Mouse (Mus musculus) kidney, adult 2 months (tissue): ENCODE results near the gene Ssr2. TPM values are rescaled to one million over a fixed set of nuclear protein-coding genes. Genes with fewer than 3 reads are reported as not detected.
A peak's percentile ranks its signal among the peaks of the same experiment; 100 is the strongest.

Experiments used
- DNase-seq: peaks from one replicate; pipeline ENCODE4 v3.0.0; 2021
- H3K27ac ChIP-seq: fragments of 200-500 bp; 2 replicates; pipeline ENCODE4 v1.5.1; 2012; ENCODE audit warnings: low read depth, low read length, control low read depth, inconsistent platforms; ENCODE audit not compliant: insufficient read depth
- H3K27me3 ChIP-seq: fragments of 200-500 bp; replicated peaks from 2 replicates; pipeline ENCODE4 v1.6.1; 2012; ENCODE audit warnings: mild to moderate bottlenecking, moderate library complexity, low read length, inconsistent platforms; ENCODE audit not compliant: control insufficient read depth, insufficient read depth
- H3K36me3 ChIP-seq: fragments of 200-500 bp; 2 replicates; pipeline ENCODE4 v1.6.1; 2012; ENCODE audit warnings: mild to moderate bottlenecking, moderate library complexity, low read length, inconsistent platforms; ENCODE audit not compliant: control insufficient read depth, insufficient read depth
- H3K4me1 ChIP-seq: fragments of 200-500 bp; 2 replicates; pipeline ENCODE4 v1.6.1; 2011; ENCODE audit warnings: low read length; ENCODE audit not compliant: control insufficient read depth, insufficient read depth
- H3K4me3 ChIP-seq: fragments of 200-500 bp; 2 replicates; pipeline ENCODE4 v1.5.1; 2011; ENCODE audit warnings: mild to moderate bottlenecking, low read depth, low read length, control low read depth; ENCODE audit not compliant: insufficient read depth
- CTCF ChIP-seq: fragments of 200-500 bp; conservative IDR thresholded peaks from 2 replicates; pipeline ENCODE4 v1.5.1; 2011; ENCODE audit warnings: low read depth, mild to moderate bottlenecking, control low read depth, low read length, moderate library complexity, mixed read lengths; ENCODE audit not compliant: insufficient read depth, insufficient read length
- POLR2A ChIP-seq: fragments of 200-500 bp; IDR thresholded peaks from one replicate; pipeline ENCODE4 v1.6.1; 2011; ENCODE audit warnings: low read depth, low read length, control low read depth
- WGBS: fragments of 180-500 bp; shearing (Covaris S2); methylation state at CpG from one replicate; pipeline ENCODE4 v1.1.7; 2018; 5-methylcytosine and 5-hydroxymethylcytosine counted together
- polyA plus RNA-seq: library from polyadenylated mRNA; depleted of rRNA; stranded (reverse); fragments of >200 nt; gene quantifications from 2 replicates; pipeline ENCODE4 v1.2.3, GENCODE M21; 2012

Ssr2 gene
- polyA plus RNA-seq, 1 experiment = 180 TPM

DNA sequence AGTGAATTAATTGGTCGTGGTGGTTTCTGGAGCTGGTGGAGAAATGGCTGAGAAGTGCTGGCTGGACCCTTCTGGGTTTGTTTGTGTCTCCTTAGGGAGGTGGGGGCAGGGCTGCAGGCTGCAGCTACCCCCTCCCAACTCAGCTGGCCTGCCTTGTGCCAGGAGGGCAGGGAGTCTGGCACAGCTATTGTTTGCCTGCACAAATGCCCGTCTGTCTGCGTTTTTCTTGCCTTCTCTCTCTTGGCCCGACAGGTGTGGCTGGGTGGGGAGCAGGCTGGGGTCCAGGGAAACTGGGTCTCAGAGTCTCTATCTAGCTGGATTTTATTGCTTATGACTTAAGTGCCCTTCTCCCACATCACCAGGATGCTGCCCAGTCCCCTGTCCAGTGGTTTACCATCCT, 48.6 kb downstream of the Ssr2 start:
- no peaks in the 10 kb centered on the region for H3K36me3 ChIP-seq
- no peak for DNase-seq
- H3K27me3 ChIP-seq = no peaks in the 10 kb centered on the region
- H3K4me1 ChIP-seq = peaks cover 51% of the 10 kb centered on the region
- TF ChIP-seq CTCF (no peak), POLR2A (no peak)
- WGBS = 9% methylated on average over 4 of the region's 4 CpGs
- peak overlapping the region; percentile 61 for H3K27ac ChIP-seq
- no peak overlapping the region for H3K4me3 ChIP-seq

- DNase-seq = no peak
- Histone ChIP-seq H3K4me3 (no peak overlapping the region), H3K36me3 (peaks cover 2% of the 10 kb centered on the region; the same call in 1 of the 2 replicates), H3K27ac (peak overlapping the region; percentile 61), H3K27me3 (no peaks in the 10 kb centered on the region), H3K4me1 (peaks cover 48% of the 10 kb centered on the region)
- no peak for TF ChIP-seq POLR2A
- TF ChIP-seq CTCF = no peak
- WGBS = 5% methylated on average over 2 of the region's 2 CpGs
These were observed 49.3 kb downstream of the Ssr2 start for GRCm38 (mm10) chr3:88624951-88625350.

- Histone ChIP-seq H3K27ac (peak overlapping the region; percentile 60; the same call in 1 of the 2 replicates), H3K36me3 (peaks cover 2% of the 10 kb centered on the region; the same call in 1 of the 2 replicates), H3K4me3 (no peak overlapping the region), H3K27me3 (no peaks in the 10 kb centered on the region), H3K4me1 (peaks cover 44% of the 10 kb centered on the region)
- no peak for TF ChIP-seq POLR2A
- TF ChIP-seq CTCF = no peak
- DNase-seq = no peak
- WGBS = 60% methylated on average over 7 of the region's 7 CpGs
These were observed 49.9 kb downstream of the Ssr2 start for GRCm38 (mm10) chr3:88625531-88625930.

DNA sequence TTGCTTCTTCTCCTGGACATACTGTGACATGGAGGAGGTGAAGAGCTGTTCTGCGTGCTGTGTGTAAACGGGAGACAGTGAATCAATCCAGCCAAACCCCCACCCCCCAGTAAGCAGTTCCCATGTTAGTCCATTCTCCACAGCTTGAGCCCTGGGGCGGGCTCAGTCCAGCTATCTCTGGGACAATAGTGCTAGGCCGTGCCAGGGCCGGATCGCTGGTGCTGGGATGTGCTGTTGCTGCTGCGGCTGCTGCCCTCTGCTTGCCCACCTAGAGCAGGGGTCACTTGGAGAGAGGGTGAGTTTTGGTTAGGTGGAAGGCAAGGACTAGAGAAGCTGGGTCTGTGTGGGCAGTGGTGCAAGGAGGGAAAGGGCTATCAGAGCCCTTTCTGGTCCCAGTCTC, 50.6 kb downstream of the Ssr2 start:
- no peak for TF ChIP-seq CTCF
- TF ChIP-seq POLR2A = no peak
- Histone ChIP-seq H3K4me1 (peaks cover 44% of the 10 kb centered on the region), H3K4me3 (no peak overlapping the region), H3K27me3 (no peaks in the 10 kb centered on the region), H3K27ac (peak overlapping the region; percentile 60; the same call in 1 of the 2 replicates), H3K36me3 (peaks cover 2% of the 10 kb centered on the region; the same call in 1 of the 2 replicates)
- DNase-seq = no peak
- WGBS = 48% methylated on average over 7 of the region's 7 CpGs

DNA sequence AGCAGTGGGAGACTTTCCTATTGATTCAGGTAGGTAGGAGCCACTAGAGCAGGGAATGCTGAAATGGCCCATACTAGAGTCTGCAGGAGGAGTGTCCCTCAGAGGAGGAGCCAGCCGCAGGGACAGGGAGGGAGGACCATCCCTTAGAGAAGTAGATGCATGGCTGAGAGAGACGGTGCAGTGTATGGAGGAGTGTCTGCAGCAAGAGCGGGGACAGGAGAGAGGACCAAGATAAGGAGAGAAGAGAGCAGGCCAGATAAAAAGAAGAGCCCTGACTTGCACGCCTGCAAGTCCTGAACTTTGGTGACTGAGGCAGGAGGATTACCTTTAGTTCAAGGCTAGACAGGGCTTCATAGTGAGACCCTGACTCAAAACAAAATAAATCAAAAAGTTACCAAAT, 51.4 kb downstream of the Ssr2 start:
- Histone ChIP-seq H3K4me3 (no peak overlapping the region), H3K27me3 (no peaks in the 10 kb centered on the region), H3K4me1 (peaks cover 49% of the 10 kb centered on the region), H3K27ac (peak overlapping the region; percentile 71), H3K36me3 (peaks cover 2% of the 10 kb centered on the region; the same call in 1 of the 2 replicates)
- TF ChIP-seq POLR2A (no peak), CTCF (no peak)
- WGBS = 46% methylated on average over 4 of the region's 4 CpGs
- DNase-seq = no peak

- no peak for TF ChIP-seq CTCF
- TF ChIP-seq POLR2A = no peak
- H3K27me3 ChIP-seq = no peaks in the 10 kb centered on the region
- H3K4me3 ChIP-seq = no peak overlapping the region
- peak overlapping the region; percentile 71; the same call in 1 of the 2 replicates for H3K27ac ChIP-seq
- peaks cover 2% of the 10 kb centered on the region for H3K36me3 ChIP-seq
- 57% methylated on average over 2 of the region's 2 CpGs for WGBS
- peak; percentile 92 for DNase-seq
- H3K4me1 ChIP-seq = peaks cover 50% of the 10 kb centered on the region
These were observed 51.9 kb downstream of the Ssr2 start for GRCm38 (mm10) chr3:88627535-88627934.

DNA sequence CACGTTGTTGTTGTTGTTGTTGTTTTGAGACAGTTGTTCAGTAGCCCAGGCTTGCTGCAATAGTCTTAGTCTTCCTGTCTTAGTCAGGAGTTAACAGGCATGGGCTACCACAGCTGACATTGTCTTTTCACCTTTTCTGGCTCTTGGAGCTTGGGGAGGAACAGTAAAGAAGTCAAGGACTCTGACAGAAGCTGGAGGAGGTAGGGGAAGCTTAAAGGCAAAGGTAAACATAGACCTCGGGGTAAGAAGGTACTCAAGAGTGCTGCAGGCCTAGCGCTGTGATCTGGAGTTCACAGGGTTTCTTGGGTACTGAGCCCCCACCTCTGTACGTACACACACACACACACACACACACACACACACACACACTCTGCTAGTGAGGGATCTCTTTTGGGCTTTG, 53.1 kb downstream of the Ssr2 start:
- WGBS = 41% methylated on average over 4 of the region's 4 CpGs

More for the DNA sequence above, 53.1 kb downstream of the Ssr2 start:
- TF ChIP-seq POLR2A = no peak
- TF ChIP-seq CTCF = no peak
- H3K27ac ChIP-seq = peak overlapping the region; percentile 24; the same call in 1 of the 2 replicates
- DNase-seq = no peak
- H3K36me3 ChIP-seq = peaks cover 2% of the 10 kb centered on the region
- no peak overlapping the region for H3K4me3 ChIP-seq
- no peaks in the 10 kb centered on the region for H3K27me3 ChIP-seq
- peaks cover 49% of the 10 kb centered on the region for H3K4me1 ChIP-seq
